Mouse (Mus musculus): ENCODE measurements around the gene Gm3233. TPM values are rescaled to one million over a fixed set of nuclear protein-coding genes. Genes with fewer than 3 reads are reported as not detected.
"Not testable (repeated sequence)": the region's sequence is repeated elsewhere in the genome, so short reads cannot be mapped to it uniquely, and the experiment has no call there.

The Gm3233 gene
- polyA plus RNA-seq, 1 experiment, result not detected

DNA sequence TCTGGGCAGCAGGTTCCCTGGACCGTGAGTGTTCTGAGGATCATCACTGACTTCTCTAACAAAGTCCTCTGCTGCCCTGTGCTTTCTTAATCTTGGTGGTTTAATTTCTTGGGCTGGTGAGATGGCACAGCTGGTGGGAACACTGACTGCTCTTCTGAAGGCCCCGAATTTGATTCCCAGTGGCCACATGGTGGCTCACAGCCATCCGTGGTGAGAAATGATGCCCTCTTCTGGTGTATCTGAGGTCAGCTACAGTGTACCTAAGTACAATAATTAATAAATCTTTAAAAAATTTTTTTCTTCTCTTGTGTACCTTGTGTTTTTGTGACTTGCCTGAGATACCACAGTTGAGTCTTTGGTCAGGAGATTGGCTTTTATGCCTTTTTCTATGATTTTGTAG lies 7.2 kb downstream of the Gm3233 start:
- not testable (repeated sequence) for H3K4me3 ChIP-seq (ENCODE audit: insufficient read depth, low read depth, low read length); H3K4me1 ChIP-seq (ENCODE audit: control insufficient read depth, insufficient read depth, insufficient read length, low read length); H3K27ac ChIP-seq (replicated peaks; ENCODE audit: low read depth, low read length)

DNA sequence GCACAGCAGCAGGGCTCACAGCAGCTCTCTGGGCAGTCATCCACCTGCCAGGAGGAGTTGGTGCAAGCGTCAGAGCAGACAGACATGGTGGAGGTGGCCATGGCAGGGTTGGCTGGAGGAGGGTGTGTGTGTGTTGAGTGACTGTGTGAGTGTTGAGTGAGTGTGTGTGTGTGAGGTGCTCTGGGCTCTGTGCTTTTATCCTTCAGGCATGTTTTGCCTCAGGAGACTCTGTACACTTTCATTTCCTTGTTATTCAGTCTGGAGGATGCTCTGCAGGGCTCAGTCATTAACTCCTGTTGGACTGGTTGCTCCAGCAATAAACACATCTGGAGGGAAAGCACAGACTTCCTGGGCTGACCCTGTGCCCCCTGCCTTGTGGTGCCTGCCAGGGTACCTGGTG lies 8.2 kb downstream of the Gm3233 start, which contains the start of gene Gm9736:
Gene Gm9736 (minus strand): TSS at position 101 of the 400 bp plus-strand sequence.
- not testable (repeated sequence) for H3K4me3 ChIP-seq (ENCODE audit: insufficient read depth, low read depth, low read length)

DNA sequence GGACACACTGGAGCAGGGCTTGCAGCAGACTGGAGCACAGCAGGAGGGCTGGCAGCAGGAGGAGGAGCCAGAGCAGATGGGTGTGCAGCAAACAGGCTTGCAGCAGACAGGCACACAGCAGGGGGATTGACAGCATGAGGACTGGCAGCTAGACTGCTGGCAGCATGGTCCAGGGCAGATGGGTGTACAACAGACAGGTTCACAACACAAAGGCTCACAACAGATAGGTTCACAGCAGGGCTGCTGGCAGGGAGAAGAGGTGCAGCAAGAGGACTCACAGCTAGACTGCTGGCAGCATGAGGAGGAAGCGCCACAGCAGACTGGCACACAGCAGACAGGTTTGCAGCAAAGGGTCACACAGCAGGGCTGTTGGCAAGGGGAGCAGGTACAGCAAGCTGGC lies 8.8 kb downstream of the Gm3233 start:
- not testable (repeated sequence) for H3K27ac ChIP-seq (replicated peaks; ENCODE audit: low read depth, low read length); H3K4me3 ChIP-seq (ENCODE audit: insufficient read depth, low read depth, low read length); H3K4me1 ChIP-seq (ENCODE audit: control insufficient read depth, insufficient read depth, insufficient read length, low read length)

More for the DNA sequence above, 8.2 kb downstream of the Gm3233 start, which contains the start of gene Gm9736:
- not testable (repeated sequence) for H3K27ac ChIP-seq (replicated peaks; ENCODE audit: low read depth, low read length); H3K4me1 ChIP-seq (ENCODE audit: control insufficient read depth, insufficient read depth, insufficient read length, low read length)

DNA sequence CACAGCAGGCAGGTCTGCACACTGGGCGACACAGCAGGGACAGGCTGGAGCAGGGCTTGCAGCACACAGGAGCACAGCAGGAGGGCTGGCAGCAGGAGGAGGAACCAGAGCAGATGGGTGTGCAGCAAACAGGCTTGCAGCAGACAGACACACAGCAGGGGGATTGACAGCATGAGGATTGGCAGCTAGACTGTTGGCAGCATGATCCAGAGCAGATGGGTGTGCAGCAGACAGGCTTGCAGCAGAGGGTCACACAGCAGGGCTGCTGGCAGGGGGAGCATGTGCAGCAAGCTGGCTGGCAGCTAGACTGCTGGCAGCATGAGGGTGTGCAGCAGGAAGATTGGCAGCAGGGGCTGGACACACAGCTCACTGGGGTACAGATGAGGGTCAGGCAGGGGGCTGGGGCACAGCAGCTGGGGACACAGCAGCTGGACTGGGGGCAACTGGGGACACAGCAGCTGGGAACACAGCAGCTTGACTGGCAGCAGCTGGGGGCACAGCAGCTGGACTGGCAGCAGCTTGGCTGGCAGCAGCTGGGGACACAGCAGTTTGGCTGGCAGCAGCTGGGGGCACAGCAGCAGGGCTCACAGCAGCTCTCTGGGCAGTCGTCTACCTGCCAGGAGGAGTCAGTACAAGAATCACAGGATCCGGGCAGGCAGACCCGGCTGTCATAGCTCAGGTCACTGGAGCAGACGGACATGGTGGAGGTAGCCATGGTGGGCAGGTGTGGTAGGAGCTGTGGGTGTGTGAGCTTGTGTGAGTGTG lies 17.4 kb downstream of the Gm3233 start, which contains the start of gene Gm18596:
Gene Gm18596 (minus strand): TSS at position 715 of the 765 bp plus-strand sequence.
- H3K4me1 ChIP-seq (ENCODE audit: control insufficient read depth, insufficient read depth, insufficient read length, low read length); H3K27ac ChIP-seq (replicated peaks; ENCODE audit: low read depth, low read length); H3K4me3 ChIP-seq (ENCODE audit: insufficient read depth, low read depth, low read length): not testable (repeated sequence)

GRCm38 (mm10) chr10:77738929-77739328 lies 20.6 kb downstream of the Gm3233 start:
- Histone ChIP-seq H3K4me3 (ENCODE audit: insufficient read depth, low read depth, low read length) (no peak overlapping the region), H3K4me1 (ENCODE audit: control insufficient read depth, insufficient read depth, insufficient read length, low read length) (no peaks in the 10 kb centered on the region), H3K27ac (replicated peaks; ENCODE audit: low read depth, low read length) (no peak overlapping the region)

DNA sequence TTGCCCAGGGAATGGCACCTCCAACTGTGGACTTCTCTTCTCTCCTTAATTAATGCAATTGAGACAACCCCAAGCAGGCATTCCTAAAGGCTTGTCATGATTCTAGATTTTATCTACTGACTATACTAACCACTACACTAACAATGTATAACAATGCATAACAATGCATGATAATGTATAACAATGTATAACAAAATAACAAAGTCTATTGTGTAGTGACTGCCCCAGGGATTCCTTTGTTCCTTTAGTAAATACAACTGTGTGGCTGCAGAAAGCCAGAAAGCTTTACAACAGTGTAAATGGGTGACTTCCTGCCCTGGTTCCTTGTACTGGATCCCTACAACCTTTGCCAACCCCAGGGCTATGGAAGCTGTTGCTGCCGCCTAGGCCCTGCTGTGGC lies 23.6 kb downstream of the Gm3233 start:
- H3K4me3 ChIP-seq (ENCODE audit: insufficient read depth, low read depth, low read length), result no peak overlapping the region
- H3K27ac ChIP-seq (replicated peaks; ENCODE audit: low read depth, low read length), result no peak overlapping the region
- no peaks in the 10 kb centered on the region for H3K4me1 ChIP-seq (ENCODE audit: control insufficient read depth, insufficient read depth, insufficient read length, low read length)

GRCm38 (mm10) chr10:77729241-77729640 lies 30.2 kb downstream of the Gm3233 start:
- Histone ChIP-seq H3K4me3 (ENCODE audit: insufficient read depth, low read depth, low read length) (no peak overlapping the region), H3K27ac (replicated peaks; ENCODE audit: low read depth, low read length) (no peak overlapping the region), H3K4me1 (ENCODE audit: control insufficient read depth, insufficient read depth, insufficient read length, low read length) (no peaks in the 10 kb centered on the region)

DNA sequence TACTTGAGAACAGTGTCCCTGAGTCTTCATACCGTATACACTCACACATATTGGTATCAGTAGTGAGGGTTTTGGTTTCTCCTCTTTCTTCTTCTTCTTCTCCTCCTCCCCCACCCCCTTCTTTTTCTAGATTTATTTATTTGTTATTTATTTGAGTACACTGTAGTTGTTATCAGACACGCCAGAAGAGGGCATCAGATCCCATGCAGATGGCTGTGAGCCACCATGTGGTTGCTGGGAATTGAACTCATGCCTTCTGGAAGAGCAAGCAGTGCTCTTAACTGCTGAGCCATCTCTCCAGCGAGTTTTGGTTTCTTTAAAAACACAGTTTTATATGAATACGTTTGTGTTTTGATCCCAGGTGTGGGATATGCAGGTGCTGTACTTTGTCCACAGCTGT lies 31.2 kb downstream of the Gm3233 start:
- Histone ChIP-seq H3K4me3 (ENCODE audit: insufficient read depth, low read depth, low read length) (no peak overlapping the region), H3K4me1 (ENCODE audit: control insufficient read depth, insufficient read depth, insufficient read length, low read length) (no peaks in the 10 kb centered on the region), H3K27ac (replicated peaks; ENCODE audit: low read depth, low read length) (no peak overlapping the region)

DNA sequence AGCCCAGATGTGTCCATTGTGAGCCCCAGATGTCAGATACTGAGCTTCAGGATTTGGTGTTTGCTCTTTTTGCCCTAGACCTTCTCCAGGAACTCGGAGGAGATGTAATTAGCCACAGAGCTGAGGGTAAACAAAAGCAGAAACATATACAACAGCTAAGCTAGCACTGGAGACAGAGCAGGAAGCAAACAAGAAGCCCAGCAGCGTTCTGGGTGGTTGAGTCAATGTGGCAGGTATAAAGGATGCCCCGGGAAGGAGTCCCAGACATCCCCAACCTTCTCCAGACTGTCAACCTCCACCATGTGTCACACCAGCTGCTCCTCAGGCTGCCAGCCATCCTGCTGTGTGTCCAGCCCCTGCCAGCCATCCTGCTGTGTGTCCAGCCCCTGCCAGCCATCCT lies 33.3 kb downstream of the Gm3233 start, which contains the start of gene Gm10100:
Gene Gm10100 (plus strand): TSS at position 301 of the 400 bp plus-strand sequence.
- Histone ChIP-seq H3K4me1 (ENCODE audit: control insufficient read depth, insufficient read depth, insufficient read length, low read length) (no peaks in the 10 kb centered on the region), H3K4me3 (ENCODE audit: insufficient read depth, low read depth, low read length) (no peak within 1 kb of the TSS), H3K27ac (replicated peaks; ENCODE audit: low read depth, low read length) (no peak within 1 kb of the TSS)

DNA sequence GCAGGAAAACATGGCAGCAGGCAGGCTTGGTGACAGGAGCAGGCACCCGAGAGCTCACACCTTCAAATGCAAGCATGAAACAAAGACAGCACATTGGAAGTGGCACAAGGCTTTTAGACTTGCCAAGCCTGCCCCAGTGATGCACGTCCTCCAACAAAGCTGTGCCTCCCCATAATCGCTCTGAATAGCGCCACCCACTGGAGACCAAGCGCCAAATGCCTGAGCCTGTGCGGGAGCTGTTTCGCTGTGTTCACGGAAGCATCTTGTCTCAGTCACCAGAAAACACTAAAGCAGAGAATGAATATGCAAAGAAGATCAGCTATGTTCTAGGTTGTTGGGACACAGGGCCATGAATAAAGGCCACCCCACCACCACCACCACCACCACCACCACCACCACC lies 34.6 kb downstream of the Gm3233 start:
- H3K4me1 ChIP-seq (ENCODE audit: control insufficient read depth, insufficient read depth, insufficient read length, low read length), result no peaks in the 10 kb centered on the region
- no peak overlapping the region for H3K27ac ChIP-seq (replicated peaks; ENCODE audit: low read depth, low read length)
- no peak overlapping the region for H3K4me3 ChIP-seq (ENCODE audit: insufficient read depth, low read depth, low read length)

GRCm38 (mm10) chr10:77720299-77720698 lies 39.2 kb downstream of the Gm3233 start, which contains the start of gene Krtap12-1:
Gene Krtap12-1, plus strand, starts transcription at chr10:77720599.
- H3K4me1 ChIP-seq (ENCODE audit: control insufficient read depth, insufficient read depth, insufficient read length, low read length); H3K27ac ChIP-seq (replicated peaks; ENCODE audit: low read depth, low read length); H3K4me3 ChIP-seq (ENCODE audit: insufficient read depth, low read depth, low read length): not testable (repeated sequence)

- H3K4me3 ChIP-seq (ENCODE audit: insufficient read depth, low read depth, low read length), result no peak within 1 kb of the TSS
- H3K4me1 ChIP-seq (ENCODE audit: control insufficient read depth, insufficient read depth, insufficient read length, low read length), result no peaks in the 10 kb centered on the region
- H3K27ac ChIP-seq (replicated peaks; ENCODE audit: low read depth, low read length), result no peak within 1 kb of the TSS
Measured at GRCm38 (mm10) chr10:77715507-77715906, 44.0 kb downstream of the Gm3233 start, which contains the start of gene Gm10142. Gene Gm10142, plus strand, starts transcription at chr10:77715807.

- H3K4me1 ChIP-seq (ENCODE audit: control insufficient read depth, insufficient read depth, insufficient read length, low read length), result no peaks in the 10 kb centered on the region
- no peak overlapping the region; the same call in 1 of the 2 replicates for H3K27ac ChIP-seq (replicated peaks; ENCODE audit: low read depth, low read length)
- H3K4me3 ChIP-seq (ENCODE audit: insufficient read depth, low read depth, low read length), result no peak overlapping the region
Measured at GRCm38 (mm10) chr10:77713734-77714133, 45.7 kb downstream of the Gm3233 start.

DNA sequence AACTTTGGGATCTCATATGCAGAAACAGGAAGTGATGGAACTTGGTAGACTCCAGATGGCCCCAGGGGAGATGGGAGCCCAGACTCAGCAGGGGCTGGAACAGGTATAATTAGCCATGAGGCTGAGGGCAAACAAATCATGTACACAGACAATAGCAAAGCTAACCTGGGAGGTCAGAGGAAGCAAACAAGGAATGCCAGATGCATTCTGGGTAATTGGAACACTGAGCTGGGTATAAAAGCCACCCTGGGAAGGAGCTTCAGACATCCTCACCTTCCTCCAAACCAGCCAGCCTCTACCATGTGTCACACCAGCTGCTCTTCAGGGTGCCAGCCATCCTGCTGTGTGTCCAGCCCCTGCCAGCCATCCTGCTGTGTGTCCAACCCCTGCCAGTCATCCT lies 48.3 kb downstream of the Gm3233 start, which contains the start of gene Gm10024:
Gene Gm10024 (plus strand): TSS at position 301 of the 400 bp plus-strand sequence.
- H3K4me1 ChIP-seq (ENCODE audit: control insufficient read depth, insufficient read depth, insufficient read length, low read length); H3K4me3 ChIP-seq (ENCODE audit: insufficient read depth, low read depth, low read length); H3K27ac ChIP-seq (replicated peaks; ENCODE audit: low read depth, low read length): not testable (repeated sequence)

GRCm38 (mm10) chr10:77709831-77710230 lies 49.7 kb downstream of the Gm3233 start:
- Histone ChIP-seq H3K27ac (replicated peaks; ENCODE audit: low read depth, low read length) (no peak overlapping the region), H3K4me3 (ENCODE audit: insufficient read depth, low read depth, low read length) (no peak overlapping the region), H3K4me1 (ENCODE audit: control insufficient read depth, insufficient read depth, insufficient read length, low read length) (no peaks in the 10 kb centered on the region)
